Mouse (Mus musculus): ENCODE results near the gene Vps53.

The Vps53 gene

GRCm38 (mm10) chr11:76167079-76167765 lies 12.2 kb downstream of the Vps53 start:
- DNase-seq = peak; percentile 82

- peak; percentile 14 for DNase-seq
Observed at GRCm38 (mm10) chr11:76166657-76167056, 12.8 kb downstream of the Vps53 start.

GRCm38 (mm10) chr11:76160251-76160650 lies 19.2 kb downstream of the Vps53 start:
- DNase-seq = no peak

DNA sequence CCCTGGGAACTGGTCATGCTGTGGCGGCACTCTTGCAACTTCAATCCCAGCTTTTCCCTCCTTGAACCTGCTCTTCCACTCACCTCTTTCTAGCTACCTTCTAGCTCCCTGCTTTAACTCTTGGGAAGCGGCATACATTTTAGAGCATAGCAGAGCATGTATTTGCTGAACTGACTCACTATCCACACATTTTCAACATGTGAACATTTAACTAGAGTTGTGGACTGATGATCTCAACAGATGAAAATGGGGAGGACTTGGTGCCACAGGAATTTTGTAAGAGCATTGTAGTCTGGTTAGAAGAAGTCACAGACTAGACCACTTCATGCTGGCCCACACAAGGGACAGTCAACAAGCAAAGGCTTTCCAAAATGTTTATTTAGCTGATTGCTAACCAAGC lies 21.1 kb downstream of the Vps53 start:
- no peak for DNase-seq

GRCm38 (mm10) chr11:76154861-76155260 lies 24.6 kb downstream of the Vps53 start:
- no peak for DNase-seq

- DNase-seq = no peak
Observed at GRCm38 (mm10) chr11:76154200-76154599, 25.2 kb downstream of the Vps53 start.

DNA sequence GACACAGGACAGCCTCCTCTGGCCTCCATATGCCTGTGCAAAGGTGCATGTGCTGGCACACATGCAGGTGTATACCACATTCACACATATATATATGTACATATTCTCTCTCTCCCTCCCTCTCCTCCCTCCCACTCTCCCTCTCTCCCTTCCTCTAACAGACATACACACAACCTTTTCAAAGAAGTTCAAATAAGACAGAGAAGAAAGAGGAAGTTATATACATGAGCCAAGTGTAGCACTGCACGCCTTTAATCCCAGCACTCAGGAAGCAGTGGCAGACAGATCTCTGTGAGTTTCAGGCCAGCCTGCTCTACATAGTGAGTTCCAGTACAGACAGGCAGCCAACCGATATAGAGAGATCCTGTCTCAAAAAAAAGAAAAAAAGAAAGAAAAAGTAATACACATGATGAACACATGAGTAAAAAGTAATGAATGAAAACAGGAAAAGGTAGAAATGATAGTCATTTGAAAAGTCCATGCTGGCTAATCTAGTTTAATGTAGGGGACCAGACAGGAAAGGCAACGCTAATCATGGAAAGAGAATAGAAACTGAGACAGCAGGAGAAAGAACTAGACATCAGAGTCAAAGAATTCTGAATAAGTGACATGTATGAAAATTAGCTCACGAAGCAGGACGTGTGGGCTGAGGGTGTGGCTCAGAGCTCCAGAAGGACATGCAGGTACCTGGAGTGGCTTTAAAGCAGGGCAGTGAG lies 26.1 kb downstream of the Vps53 start:
- no peak for DNase-seq

DNA sequence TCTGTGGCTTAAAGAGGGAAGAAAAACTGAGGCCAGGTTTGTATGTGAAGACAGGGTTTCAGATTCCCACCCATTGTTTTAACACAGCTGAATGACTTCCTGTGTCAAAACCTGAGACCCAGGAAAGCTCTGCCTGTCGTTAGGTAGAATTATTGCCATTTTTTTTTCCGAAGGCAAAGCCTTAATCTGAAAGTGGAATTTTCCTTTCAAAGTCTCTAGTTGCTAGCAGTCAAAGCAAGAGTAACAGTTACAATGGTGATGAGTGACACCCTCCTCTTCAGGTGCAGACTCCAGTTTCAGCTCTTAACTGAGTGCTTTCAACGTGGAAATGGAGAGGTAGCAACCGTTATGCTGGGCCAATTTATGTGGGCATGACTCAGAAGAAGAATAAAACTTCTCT lies 28.5 kb downstream of the Vps53 start:
- no peak for DNase-seq

- DNase-seq = no peak
Observed at GRCm38 (mm10) chr11:76148055-76149008, 31.1 kb downstream of the Vps53 start.

GRCm38 (mm10) chr11:76146187-76147010 lies 33.0 kb downstream of the Vps53 start:
- DNase-seq = no peak

- no peak for DNase-seq
Observed at GRCm38 (mm10) chr11:76145169-76145568, 34.3 kb downstream of the Vps53 start.

- no peak for DNase-seq
Observed at GRCm38 (mm10) chr11:76144386-76144785, 35.1 kb downstream of the Vps53 start.

- no peak for DNase-seq
Observed at GRCm38 (mm10) chr11:76137996-76138395, 41.5 kb downstream of the Vps53 start.

- DNase-seq = no peak
Observed at GRCm38 (mm10) chr11:76135641-76136437, 43.6 kb downstream of the Vps53 start.

- peak; percentile 79 for DNase-seq
Observed at GRCm38 (mm10) chr11:76130859-76131258, 48.6 kb downstream of the Vps53 start.

DNA sequence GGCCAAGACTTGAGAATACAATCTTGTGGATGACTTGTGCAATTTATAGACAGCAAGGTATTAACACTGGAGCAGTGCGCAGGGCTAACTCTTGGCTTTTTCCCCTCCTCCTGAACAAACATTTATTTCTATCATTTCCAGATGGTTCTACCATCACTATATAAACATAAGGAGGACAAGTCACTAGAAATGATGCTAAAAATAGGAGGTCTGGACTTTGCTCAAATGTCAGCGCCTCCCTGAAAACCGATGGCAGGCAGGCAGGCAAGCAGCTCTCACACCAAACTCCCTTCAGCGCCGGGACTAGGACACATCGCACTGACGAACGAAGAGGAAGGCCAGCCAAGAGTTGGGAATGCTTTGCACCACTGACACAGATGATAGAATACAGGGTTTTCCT lies 54.1 kb downstream of the Vps53 start:
- no peak for DNase-seq

GRCm38 (mm10) chr11:76123517-76123916 lies 55.9 kb downstream of the Vps53 start:
- DNase-seq = no peak

GRCm38 (mm10) chr11:76122571-76122970 lies 56.9 kb downstream of the Vps53 start:
- DNase-seq = no peak

DNA sequence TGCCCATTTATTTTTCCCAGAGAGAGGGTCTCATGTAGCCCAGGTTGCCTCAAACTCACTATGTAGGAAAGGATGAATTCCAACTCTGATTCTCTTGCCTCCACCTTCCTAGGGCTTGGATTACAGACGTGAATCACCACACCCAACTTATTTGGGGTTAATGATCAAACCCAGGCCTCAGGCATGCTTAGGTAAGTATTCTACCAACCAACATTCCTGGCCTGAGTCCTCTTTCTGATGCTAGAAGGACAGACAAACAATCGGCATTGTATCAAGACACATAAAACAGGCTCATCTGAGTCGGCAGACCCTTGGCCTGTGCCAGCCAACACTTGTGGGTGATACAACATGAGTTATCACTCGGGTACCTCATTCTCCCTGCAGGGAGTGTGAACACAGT lies 58.4 kb downstream of the Vps53 start:
- DNase-seq = peak; percentile 52

- DNase-seq = peak; percentile 47
Observed at GRCm38 (mm10) chr11:76120407-76120901, 59.0 kb downstream of the Vps53 start.

- DNase-seq = no peak
Observed at GRCm38 (mm10) chr11:76110416-76110815, 69.0 kb downstream of the Vps53 start.
